8 mouse cellular contexts compared by ENCODE assay signal in genomic region chr8:70527111-70527511, GRCm38 (mm10). TPM values are rescaled to one million over a fixed set of nuclear protein-coding genes. Genes with fewer than 3 reads are reported as not detected.
DNase-seq lines count a peak whose midpoint lies in the region; ATAC-seq and TF ChIP-seq lines count a peak whose summit lies in the region.

No protein-coding gene starts in this region.

- no peak for ATAC-seq in heart, embryonic 14.5 days (ENCODE audit: insufficient number of reproducible peaks, insufficient read depth, low FRiP score, low read depth)
- no peak for ATAC-seq in G1E (ENCODE audit: extremely low read depth, insufficient number of reproducible peaks, low FRiP score, poor library complexity, severe bottlenecking)

- H3K27ac ChIP-seq in heart, embryonic 14.5 days (replicated peaks in 1 of 2; ENCODE audit: control insufficient read depth in 1 of 2, insufficient read depth in 1 of 2, low read depth in 2 of 2, low read length in 2 of 2): peak overlapping the region in 1 of 2 experiments; percentile 90; a peak in 1 of 4 replicates
- peak overlapping the region; percentile 99 for H3K27ac ChIP-seq in hindbrain, embryonic 10.5 days
- H3K27ac ChIP-seq in macrophage: peak overlapping the region; percentile 73

- H3K36me3 ChIP-seq in heart, embryonic 14.5 days (ENCODE audit: control insufficient read depth, insufficient read depth, low read length): peaks cover 26% of the 10 kb centered on the region
- H3K36me3 ChIP-seq in G1E (replicated peaks) (peaks cover 37% of the 10 kb centered on the region), macrophage (ENCODE audit: inconsistent target) (peaks cover 17% of the 10 kb centered on the region)
- peaks cover 29% of the 10 kb centered on the region for H3K36me3 ChIP-seq in hindbrain, embryonic 10.5 days

- no peaks in the 10 kb centered on the region for H3K27me3 ChIP-seq in heart, embryonic 14.5 days (ENCODE audit: control insufficient read depth, insufficient read depth, low read length)
- H3K27me3 ChIP-seq in G1E (ENCODE audit: insufficient read depth, low read length): no peaks in the 10 kb centered on the region
- no peaks in the 10 kb centered on the region for H3K27me3 ChIP-seq in hindbrain, embryonic 10.5 days (ENCODE audit: insufficient read depth, poor library complexity, severe bottlenecking)

- peaks cover 48% of the 10 kb centered on the region for H3K79me2 ChIP-seq in macrophage (ENCODE audit: inconsistent target)

- no peak for TF ChIP-seq CTCF in G1E (IDR thresholded peaks at IDR 0.05; ENCODE audit: low read depth, low read length)

- DNase-seq in heart, adult 18-20 months: no peak
- DNase-seq in G1E (ENCODE audit: low spot score): no peak
- DNase-seq in hindbrain, embryonic 10.5 days (ENCODE audit: low spot score): no peak
- no peak for DNase-seq in adrenal gland, postnatal 14 days
- DNase-seq in cerebellum, adult 11 months: no peak
- no peak for DNase-seq in kidney, adult 18-20 months

- H3K4me2 ChIP-seq in heart, embryonic 14.5 days (ENCODE audit: low read length): peak overlapping the region; percentile 83

- 2% methylated on average over 8 of the region's 8 CpGs for WGBS in heart, embryonic 14.5 days
- 4% methylated on average over 8 of the region's 8 CpGs for WGBS in hindbrain, embryonic 10.5 days
- WGBS in macrophage (ENCODE audit: missing documents): under 1% methylated on average over 8 of the region's 8 CpGs

- H3K4me1 ChIP-seq in heart, embryonic 14.5 days (ENCODE audit: control insufficient read depth in 2 of 2, insufficient read depth in 2 of 2, low read length in 2 of 2): peaks cover 4 to 21% of the 10 kb centered on the region in 2 experiments
- H3K4me1 ChIP-seq in G1E (ENCODE audit: insufficient read depth, low read depth, low read length): peaks cover 66% of the 10 kb centered on the region
- peaks cover 45% of the 10 kb centered on the region for H3K4me1 ChIP-seq in hindbrain, embryonic 10.5 days (replicated peaks)

- H3K9me3 ChIP-seq in heart, embryonic 14.5 days (ENCODE audit: control insufficient read depth, low read length): no peaks in the 10 kb centered on the region
- no peaks in the 10 kb centered on the region for H3K9me3 ChIP-seq in G1E (replicated peaks)
- H3K9me3 ChIP-seq in hindbrain, embryonic 10.5 days: no peaks in the 10 kb centered on the region

- H3K9ac ChIP-seq in heart, embryonic 14.5 days (ENCODE audit: low read length): peak overlapping the region; percentile 96

- peak overlapping the region; percentile 70 to 92 for H3K4me3 ChIP-seq in heart, embryonic 14.5 days (ENCODE audit: control insufficient read depth in 1 of 2, insufficient read depth in 1 of 2, low read depth in 1 of 2, low read length in 2 of 2)
- H3K4me3 ChIP-seq in G1E (ENCODE audit: low read depth, low read length) (peak overlapping the region; percentile 81), macrophage (ENCODE audit: inconsistent target) (peak overlapping the region; percentile 69)
- peak overlapping the region; percentile 87 for H3K4me3 ChIP-seq in hindbrain, embryonic 10.5 days

RNA-seq across cellular contexts. Expression of gene Fkbp8, which starts 0.4 kb away (rescaled TPM):
- 189 and 209 TPM in 2 replicates for polyA plus RNA-seq in heart, embryonic 14.5 days (2014; fragmentation: Nextera tagmentation; extraction: Ambion mirVana)
- total RNA-seq in heart, adult 18-20 months (2021): 100 to 1,000 TPM; 120 to 129 TPM
- 228 and 232 TPM in 2 replicates for total RNA-seq in G1E (2014; fragmentation: Nextera tagmentation)
- 206 and 221 TPM in 2 replicates for total RNA-seq in G1E (2017)
- 939 and 1,510 TPM in 2 replicates for polyA plus RNA-seq in G1E (2012)
- 311 and 360 TPM in 2 replicates for polyA plus RNA-seq in hindbrain, embryonic 10.5 days (2016; fragmentation: Nextera tagmentation; extraction: Ambion mirVana)
- total RNA-seq in macrophage (2018; cell fraction: chromatin; rRNA removed): 100 to 1,000 TPM; 130 to 375 (median 241) TPM
- total RNA-seq in macrophage (2018; cell fraction: cytosol; rRNA removed): 100 to 1,000 TPM; 162 to 236 (median 198) TPM
- total RNA-seq in macrophage (2018; cell fraction: nucleus; rRNA removed): 100 to 1,000 TPM; 137 to 299 (median 210) TPM
- polyA plus RNA-seq in macrophage (2018): 103 to 188 TPM (median 181 TPM) in 3 replicates
- total RNA-seq in adrenal gland, postnatal 14 days (2021): 235 and 252 TPM in 2 replicates

RNA-seq across cellular contexts. Expression of gene Kxd1, which starts 0.6 kb away (rescaled TPM):
- 79.3 and 85.7 TPM in 2 replicates for polyA plus RNA-seq in heart, embryonic 14.5 days (2014; fragmentation: Nextera tagmentation; extraction: Ambion mirVana)
- 100 to 1,000 TPM in 1 of 2 experiments, 10 to 100 TPM in 1; 92.4 to 107 TPM for total RNA-seq in heart, adult 18-20 months (2021)
- total RNA-seq in G1E (2014; fragmentation: Nextera tagmentation) (180 and 189 TPM in 2 replicates), G1E (2017) (47.5 and 50.9 TPM in 2 replicates)
- polyA plus RNA-seq in G1E (2012) (40.0 and 49.9 TPM in 2 replicates), macrophage (2018) (50.0 to 80.3 TPM (median 65.4 TPM) in 3 replicates)
- polyA plus RNA-seq in hindbrain, embryonic 10.5 days (2016; fragmentation: Nextera tagmentation; extraction: Ambion mirVana): 54.3 and 57.7 TPM in 2 replicates
- 10 to 100 TPM in 24 of 26 experiments, 1 to 10 TPM in 2; 8.3 to 50.5 (median 27.0) TPM for total RNA-seq in macrophage (2018; cell fraction: chromatin; rRNA removed)
- 10 to 100 TPM; 46.2 to 87.2 (median 60.2) TPM for total RNA-seq in macrophage (2018; cell fraction: cytosol; rRNA removed)
- total RNA-seq in macrophage (2018; cell fraction: nucleus; rRNA removed): 10 to 100 TPM; 15.4 to 47.1 (median 25.6) TPM
- total RNA-seq in adrenal gland, postnatal 14 days (2021): 78.9 and 83.1 TPM in 2 replicates

RNA-seq across cellular contexts. Expression of gene Ell, which starts 12.1 kb away (rescaled TPM):
- 13.0 and 13.2 TPM in 2 replicates for polyA plus RNA-seq in heart, embryonic 14.5 days (2014; fragmentation: Nextera tagmentation; extraction: Ambion mirVana)
- 10 to 100 TPM; 10.9 to 12.0 TPM for total RNA-seq in heart, adult 18-20 months (2021)
- total RNA-seq in G1E (2014; fragmentation: Nextera tagmentation) (20.8 and 22.7 TPM in 2 replicates), G1E (2017) (7.6 and 9.1 TPM in 2 replicates)
- polyA plus RNA-seq in G1E (2012) (56.4 and 59.0 TPM in 2 replicates), macrophage (2018) (18.8 to 33.9 TPM (median 21.7 TPM) in 3 replicates)
- 20.5 and 22.4 TPM in 2 replicates for polyA plus RNA-seq in hindbrain, embryonic 10.5 days (2016; fragmentation: Nextera tagmentation; extraction: Ambion mirVana)
- total RNA-seq in macrophage (2018; cell fraction: chromatin; rRNA removed): 10 to 100 TPM in 25 of 26 experiments, 1 to 10 TPM in 1; 10.0 to 82.2 (median 37.5) TPM
- 10 to 100 TPM in 24 of 26 experiments, 1 to 10 TPM in 2; 8.3 to 29.0 (median 18.3) TPM for total RNA-seq in macrophage (2018; cell fraction: cytosol; rRNA removed)
- 10 to 100 TPM; 10.8 to 65.2 (median 25.1) TPM for total RNA-seq in macrophage (2018; cell fraction: nucleus; rRNA removed)
- 22.4 and 22.9 TPM in 2 replicates for total RNA-seq in adrenal gland, postnatal 14 days (2021)

RNA-seq across cellular contexts. Expression of gene Uba52, which starts 16.5 kb away (rescaled TPM):
- 900 and 1,040 TPM in 2 replicates for polyA plus RNA-seq in heart, embryonic 14.5 days (2014; fragmentation: Nextera tagmentation; extraction: Ambion mirVana)
- total RNA-seq in heart, adult 18-20 months (2021): 1,000 to 10,000 TPM; 1,328 to 1,514 TPM
- total RNA-seq in G1E (2014; fragmentation: Nextera tagmentation) (4,646 and 5,141 TPM in 2 replicates), G1E (2017) (3,490 and 3,572 TPM in 2 replicates)
- polyA plus RNA-seq in G1E (2012) (592 and 1,322 TPM in 2 replicates), macrophage (2018) (907 to 1,116 TPM (median 1,045 TPM) in 3 replicates)
- 914 and 933 TPM in 2 replicates for polyA plus RNA-seq in hindbrain, embryonic 10.5 days (2016; fragmentation: Nextera tagmentation; extraction: Ambion mirVana)
- 100 to 1,000 TPM in 1 of 26 experiments, 10 to 100 TPM in 25; 15.6 to 152 (median 42.1) TPM for total RNA-seq in macrophage (2018; cell fraction: chromatin; rRNA removed)
- 1,000 to 10,000 TPM in 13 of 26 experiments, 100 to 1,000 TPM in 13; 668 to 1,500 (median 1,029) TPM for total RNA-seq in macrophage (2018; cell fraction: cytosol; rRNA removed)
- total RNA-seq in macrophage (2018; cell fraction: nucleus; rRNA removed): 100 to 1,000 TPM in 21 of 26 experiments, 10 to 100 TPM in 5; 73.7 to 183 (median 129) TPM
- total RNA-seq in adrenal gland, postnatal 14 days (2021): 1,600 and 1,776 TPM in 2 replicates

RNA-seq across cellular contexts. Expression of gene Rex1bd, which starts 20.6 kb away (rescaled TPM):
- 129 and 138 TPM in 2 replicates for polyA plus RNA-seq in heart, embryonic 14.5 days (2014; fragmentation: Nextera tagmentation; extraction: Ambion mirVana)
- 100 to 1,000 TPM; 113 to 128 TPM for total RNA-seq in heart, adult 18-20 months (2021)
- total RNA-seq in G1E (2014; fragmentation: Nextera tagmentation) (43.6 and 44.2 TPM in 2 replicates), G1E (2017) (86.9 and 94.9 TPM in 2 replicates)
- polyA plus RNA-seq in G1E (2012) (187 and 223 TPM in 2 replicates), macrophage (2018) (37.3 to 87.0 TPM (median 75.4 TPM) in 3 replicates)
- 131 and 148 TPM in 2 replicates for polyA plus RNA-seq in hindbrain, embryonic 10.5 days (2016; fragmentation: Nextera tagmentation; extraction: Ambion mirVana)
- 10 to 100 TPM in 18 of 26 experiments, 1 to 10 TPM in 8; 4.0 to 44.4 (median 19.7) TPM for total RNA-seq in macrophage (2018; cell fraction: chromatin; rRNA removed)
- 100 to 1,000 TPM in 7 of 26 experiments, 10 to 100 TPM in 19; 62.5 to 111 (median 90.4) TPM for total RNA-seq in macrophage (2018; cell fraction: cytosol; rRNA removed)
- total RNA-seq in macrophage (2018; cell fraction: nucleus; rRNA removed): 10 to 100 TPM in 25 of 26 experiments, 1 to 10 TPM in 1; 7.9 to 67.7 (median 32.9) TPM
- total RNA-seq in adrenal gland, postnatal 14 days (2021): 116 and 123 TPM in 2 replicates
